Mouse (Mus musculus): ENCODE results near the gene Wnt11.

DNA sequence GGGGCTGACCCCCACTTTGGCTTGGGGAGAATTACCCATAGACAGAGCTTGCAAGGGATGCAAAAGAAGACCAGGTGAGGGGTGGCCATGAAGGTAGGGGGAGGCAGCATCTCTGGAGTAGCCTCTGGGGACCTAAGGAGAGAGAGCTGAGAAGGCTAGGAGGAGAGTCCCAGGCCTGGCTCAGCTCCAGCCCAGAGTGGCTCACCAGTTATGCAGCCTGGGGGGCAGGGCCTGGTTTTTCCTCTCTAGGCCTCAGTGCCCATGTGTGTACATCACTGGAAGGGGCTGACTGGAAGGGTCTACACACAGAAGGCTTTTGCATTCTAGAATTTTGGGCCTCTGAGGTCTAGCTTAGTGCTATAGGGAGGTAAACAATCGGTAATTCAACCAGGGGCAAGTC lies 14.4 kb upstream of the Wnt11 start:
- no peak for TF ChIP-seq CTCF (conservative IDR thresholded peaks at IDR 0.05; ENCODE audit: insufficient read depth, insufficient read length, low read depth, low read length)
- TF ChIP-seq POLR2A (IDR thresholded peaks at IDR 0.05; ENCODE audit: low read depth, low read length) = no peak

Data from kidney, adult 2 months (tissue).